Mouse (Mus musculus): ENCODE results near the gene Hnrnpc. TPM values are rescaled to one million over a fixed set of nuclear protein-coding genes. Genes with fewer than 3 reads are reported as not detected.
A peak's percentile ranks its signal among the peaks of the same experiment; 100 is the strongest.
"Not testable (repeated sequence)": the region's sequence is repeated elsewhere in the genome, so short reads cannot be mapped to it uniquely, and the experiment has no call there.

The Hnrnpc gene
- total RNA-seq, 2 experiments from 2014 or later: 255 to 280 TPM

DNA sequence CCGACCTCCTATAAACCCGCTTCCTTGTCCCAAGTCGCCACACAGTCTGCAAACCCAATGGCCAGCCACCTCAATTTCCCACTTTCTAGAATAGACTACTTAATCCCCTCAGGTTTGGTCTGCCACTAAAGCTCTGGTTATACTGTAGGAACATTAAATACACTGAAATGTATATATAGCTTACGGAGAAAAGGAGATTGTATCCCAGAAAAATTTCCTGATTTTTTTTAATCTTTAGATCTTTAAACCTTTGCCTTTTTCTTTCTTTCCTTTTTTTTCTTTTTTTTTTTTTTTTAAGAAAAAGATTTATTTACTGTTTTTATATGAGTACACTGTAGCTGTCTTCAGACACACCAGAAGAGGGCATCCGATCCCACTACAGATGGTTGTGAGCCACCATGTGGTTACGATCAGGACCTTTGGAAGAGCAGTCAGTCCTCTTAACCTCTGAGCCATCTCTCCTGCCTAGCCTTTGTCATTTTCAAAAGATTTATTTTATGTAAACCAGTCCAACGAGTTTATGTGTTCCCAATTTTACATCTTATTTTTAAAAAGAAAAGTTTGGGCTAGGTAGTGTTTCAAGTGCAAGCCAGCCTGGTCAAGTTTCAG lies 953 bp upstream of the Hnrnpc start:
- DNase-seq (ENCODE audit: low spot score in 2 of 2): no peak

DNA sequence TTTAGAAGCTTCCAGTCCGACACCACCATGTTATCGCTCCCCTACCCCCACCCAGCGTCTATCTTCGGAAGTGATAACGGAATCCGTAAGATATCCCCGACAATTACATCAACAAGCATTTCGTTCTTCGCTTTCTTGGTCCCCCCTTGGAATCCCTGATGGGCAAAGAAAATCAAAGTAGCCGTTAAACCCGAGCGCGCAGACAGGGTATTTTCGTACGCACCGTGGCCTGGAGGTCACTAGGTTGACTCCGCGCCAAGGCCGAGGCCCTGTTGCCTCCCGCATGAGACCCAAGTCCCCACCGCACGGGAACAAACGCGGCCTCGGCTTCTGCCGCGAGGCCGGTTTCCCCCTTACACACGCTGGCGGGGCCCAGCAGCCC lies 363 bp downstream of the Hnrnpc start:
- no peak for DNase-seq (ENCODE audit: low spot score in 2 of 2)

DNA sequence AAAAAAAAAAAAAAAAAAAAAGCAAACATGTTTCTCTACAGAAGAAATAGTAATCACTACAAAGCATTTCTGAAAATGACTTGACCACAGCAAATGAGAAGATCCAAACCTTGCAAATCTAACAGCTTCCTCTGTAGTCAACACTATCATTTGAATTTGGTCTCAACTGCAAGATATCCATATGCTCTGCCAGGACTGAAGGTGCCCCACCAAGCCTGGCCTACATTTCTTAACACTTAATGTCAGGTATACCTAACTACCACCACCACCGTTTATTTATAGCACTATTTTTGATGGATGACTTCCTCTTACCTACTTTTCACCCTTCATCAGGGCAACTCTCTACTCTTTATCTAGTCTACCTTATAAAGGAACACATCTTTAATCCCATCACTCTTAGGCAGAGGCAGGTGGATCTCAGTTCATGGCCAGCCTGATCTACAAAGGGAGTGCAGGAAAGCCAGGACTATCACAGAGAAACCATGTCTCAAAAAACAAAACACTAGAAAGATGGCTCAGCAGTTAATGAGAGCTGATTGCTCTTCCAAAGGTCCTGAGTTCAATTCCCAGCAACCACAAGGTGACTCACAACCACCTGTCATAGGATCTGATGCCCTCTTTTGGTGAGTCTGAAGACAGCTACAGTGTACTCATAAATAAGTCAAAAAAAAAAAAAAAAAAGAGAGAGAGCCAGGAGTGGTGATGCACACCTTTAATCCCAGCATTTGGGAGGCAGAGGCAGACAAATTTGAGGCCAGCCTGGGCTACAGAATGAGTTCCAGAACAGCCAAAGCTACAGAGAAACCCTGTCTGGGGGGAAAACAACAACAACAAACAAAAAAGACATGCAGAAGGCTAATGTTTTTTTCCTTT lies 2.3 kb downstream of the Hnrnpc start:
- DNase-seq (ENCODE audit: low spot score in 2 of 2): no peak

DNA sequence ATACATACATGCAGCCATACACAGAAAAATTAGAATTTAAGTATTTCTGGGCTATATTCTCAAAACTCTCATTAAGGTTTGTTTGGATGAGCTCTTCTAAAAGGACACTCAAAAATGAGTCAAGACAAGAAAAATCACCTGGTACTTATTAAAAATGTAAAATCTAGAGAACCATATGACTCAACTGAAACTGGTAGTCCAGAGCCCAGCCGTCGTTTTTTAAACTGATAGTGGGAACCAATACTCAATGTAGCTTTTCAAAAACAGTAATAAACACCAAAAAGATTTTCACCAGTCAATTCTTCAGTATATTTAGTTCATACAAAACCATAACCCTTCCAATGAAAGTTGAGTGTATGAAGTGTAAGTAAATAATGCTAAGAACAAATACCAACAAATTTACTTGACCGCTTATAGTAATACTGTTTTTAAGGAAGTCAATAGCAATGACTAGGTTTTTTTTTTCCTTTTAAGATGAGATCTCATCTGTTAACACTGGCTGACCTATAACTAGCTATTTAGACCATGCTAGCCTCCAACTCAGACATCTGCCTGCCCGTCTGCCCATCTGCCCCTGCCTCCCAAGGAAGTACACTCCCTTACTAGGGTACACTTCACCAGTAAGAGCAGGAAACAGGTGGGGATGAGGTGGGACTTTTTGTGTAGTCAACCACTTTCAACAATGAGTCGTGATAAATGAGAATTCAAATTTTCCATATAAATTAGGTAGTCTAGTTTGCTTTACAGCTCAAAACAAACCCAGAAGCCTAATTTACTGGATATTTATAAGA lies 3.5 kb downstream of the Hnrnpc start:
- no peak for DNase-seq (ENCODE audit: low spot score in 2 of 2)

DNA sequence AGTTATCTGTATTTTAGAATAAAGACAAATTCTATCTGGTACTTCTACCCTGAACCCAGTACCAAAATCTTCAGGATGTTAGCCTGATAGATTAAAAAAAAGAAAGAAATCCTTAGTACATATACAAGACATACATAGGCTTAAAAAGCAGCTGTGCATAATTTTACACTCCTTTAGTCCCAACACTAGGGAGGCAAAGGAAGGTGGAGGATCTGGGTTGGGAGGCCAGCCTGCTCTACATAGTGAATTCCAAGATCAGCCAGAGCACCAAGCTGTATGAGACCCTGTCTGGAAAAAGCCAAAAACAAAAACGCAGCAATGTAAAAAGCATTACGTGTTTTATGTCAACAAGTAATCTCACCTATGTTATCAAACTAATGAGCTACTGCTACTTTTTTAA lies 4.3 kb downstream of the Hnrnpc start:
- DNase-seq (ENCODE audit: low spot score in 2 of 2): no peak

DNA sequence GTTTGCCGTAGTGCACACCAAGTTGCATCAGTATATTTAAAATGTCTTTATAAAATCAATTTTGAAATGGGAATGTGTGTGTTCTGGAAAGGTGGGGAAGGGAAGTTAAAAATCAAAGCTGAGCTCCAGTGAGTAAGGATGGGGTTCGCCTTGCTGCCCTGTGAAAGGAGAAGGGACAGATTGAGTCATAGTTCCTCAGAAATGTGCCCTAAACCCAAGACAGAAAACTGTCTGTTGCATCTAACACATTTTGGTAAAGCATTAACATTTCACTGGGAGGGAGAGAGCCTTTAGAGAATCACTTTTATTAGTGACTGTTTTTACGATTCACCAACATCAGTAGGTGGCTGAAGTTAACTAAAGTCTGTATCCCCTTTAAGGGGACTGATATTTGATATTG lies 5.4 kb downstream of the Hnrnpc start:
- DNase-seq (ENCODE audit: low spot score in 2 of 2): not testable (repeated sequence)

DNA sequence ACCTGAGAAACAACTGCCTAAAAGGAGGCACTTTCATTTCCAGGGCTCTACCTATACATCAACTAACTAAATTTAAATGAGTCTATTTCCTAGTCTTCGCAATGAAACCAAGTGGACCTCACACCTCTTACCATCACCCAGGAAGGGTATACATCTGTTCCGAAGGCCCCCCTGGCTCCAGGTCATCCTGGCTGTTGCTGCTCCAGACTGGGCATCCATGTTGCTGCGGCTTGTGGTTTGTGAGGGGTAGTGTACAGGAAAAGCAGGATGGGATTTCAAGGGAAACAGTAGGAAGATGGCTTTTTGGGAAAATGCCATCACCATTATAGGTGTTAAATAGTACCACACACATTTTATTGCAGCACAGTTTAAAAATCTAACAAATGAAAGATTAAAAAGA lies 6.6 kb downstream of the Hnrnpc start:
- DNase-seq (ENCODE audit: low spot score in 2 of 2): not testable (repeated sequence)

DNA sequence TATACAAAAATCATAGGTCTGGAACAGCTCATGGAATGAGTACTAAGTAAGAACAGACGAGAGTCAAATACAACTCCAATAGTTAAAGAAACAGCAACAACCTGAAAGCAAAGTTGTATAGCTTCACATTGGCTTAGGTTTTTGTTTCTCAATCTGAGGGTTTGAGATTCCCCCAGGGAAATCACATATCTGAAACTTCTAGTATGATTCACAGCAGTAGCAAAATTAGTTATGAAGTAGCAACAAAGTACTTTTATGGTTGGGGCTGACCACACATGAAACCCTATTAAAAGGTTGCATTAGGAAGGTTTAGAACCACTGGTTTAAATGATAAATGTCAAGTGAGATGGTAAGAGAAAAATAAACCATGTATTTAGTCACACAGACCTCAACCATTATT lies 9.3 kb downstream of the Hnrnpc start:
- DNase-seq (ENCODE audit: low spot score in 2 of 2): no peak

DNA sequence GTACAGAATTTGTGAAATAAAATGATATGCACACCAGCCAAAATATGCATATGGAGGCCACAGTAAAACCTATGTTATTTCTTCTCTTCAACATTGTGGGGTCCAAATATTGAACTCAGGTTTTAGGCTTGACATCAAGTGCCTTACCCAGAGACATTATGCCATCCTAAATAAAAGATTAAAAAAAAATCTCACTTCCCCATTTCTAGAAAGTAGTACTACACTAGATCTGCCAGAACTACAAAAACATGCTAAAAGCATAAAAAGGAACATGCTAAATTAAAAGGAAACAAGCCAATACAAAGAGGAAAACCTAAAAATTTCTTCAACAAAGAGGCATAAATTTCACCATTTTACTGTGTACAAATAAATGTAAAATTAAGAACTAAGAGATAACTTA lies 20.7 kb downstream of the Hnrnpc start:
- no peak for DNase-seq (ENCODE audit: low spot score in 2 of 2)

DNA sequence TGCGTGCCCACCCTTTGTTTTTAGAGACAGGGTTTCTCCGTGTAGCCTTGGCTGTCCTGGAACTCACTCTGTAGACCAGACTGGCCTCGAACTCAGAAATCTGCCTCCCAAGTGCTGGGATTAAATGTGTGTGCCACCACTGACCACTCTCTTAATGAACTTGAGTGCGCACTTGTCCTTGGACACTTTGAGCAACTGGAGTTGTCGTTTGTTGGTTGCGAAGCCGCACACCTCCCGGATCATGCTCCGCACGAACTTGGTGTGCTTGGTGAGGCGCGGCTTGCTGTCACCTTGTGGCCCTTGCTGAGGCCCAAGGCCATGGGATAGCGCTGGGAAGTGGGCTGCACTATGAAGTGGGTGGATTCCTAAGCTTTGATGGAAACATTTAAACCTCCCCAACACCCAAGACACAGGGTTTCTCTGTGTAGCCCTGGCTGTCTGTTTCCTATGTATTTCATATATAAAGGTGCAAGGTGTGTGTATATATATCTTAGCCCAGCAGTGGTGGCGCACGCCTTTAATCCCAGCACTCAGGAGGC lies 32.2 kb downstream of the Hnrnpc start:
- no peak for DNase-seq (ENCODE audit: low spot score in 2 of 2)

DNA sequence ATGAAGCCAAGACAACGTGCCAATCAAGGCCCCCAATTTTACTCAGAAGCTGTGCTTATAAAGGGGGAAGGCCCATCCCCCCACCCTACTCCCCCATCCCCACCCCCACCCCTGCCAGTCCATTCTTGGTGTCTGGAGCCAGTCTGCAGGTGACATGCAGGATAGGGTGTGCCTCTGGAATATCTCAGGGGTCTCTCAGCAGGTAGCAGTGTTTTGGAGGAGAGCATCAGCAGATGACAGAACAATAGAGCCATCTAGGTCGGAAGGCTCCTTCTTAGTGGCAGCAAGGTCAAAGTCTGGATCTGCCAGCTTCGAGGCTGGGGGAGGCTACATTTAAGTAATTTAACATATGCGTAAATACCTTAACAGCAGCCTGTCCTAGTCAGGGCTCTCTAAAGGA lies 37.7 kb downstream of the Hnrnpc start:
- DNase-seq (ENCODE audit: low spot score in 2 of 2): no peak

DNA sequence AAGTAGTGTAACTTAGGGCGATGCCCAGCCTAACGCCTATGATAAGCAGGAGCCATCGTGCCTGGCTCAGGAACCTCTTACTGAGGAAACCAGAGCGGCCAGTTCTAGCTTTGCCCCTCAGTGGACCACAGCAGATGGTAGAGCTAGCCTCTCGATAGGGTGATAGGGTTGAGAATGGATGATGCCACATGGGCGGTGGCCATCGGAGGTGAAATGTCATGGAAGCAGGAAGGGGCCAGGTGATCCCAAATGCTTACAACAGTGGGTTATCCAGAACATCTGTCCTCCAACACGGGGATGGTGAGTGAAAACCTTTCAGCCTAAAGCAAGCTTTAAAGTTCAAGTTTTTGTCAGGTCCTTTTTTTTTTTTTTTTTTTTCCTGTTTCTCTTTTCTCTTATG lies 42.0 kb downstream of the Hnrnpc start:
- DNase-seq (ENCODE audit: low spot score in 2 of 2): no peak

DNA sequence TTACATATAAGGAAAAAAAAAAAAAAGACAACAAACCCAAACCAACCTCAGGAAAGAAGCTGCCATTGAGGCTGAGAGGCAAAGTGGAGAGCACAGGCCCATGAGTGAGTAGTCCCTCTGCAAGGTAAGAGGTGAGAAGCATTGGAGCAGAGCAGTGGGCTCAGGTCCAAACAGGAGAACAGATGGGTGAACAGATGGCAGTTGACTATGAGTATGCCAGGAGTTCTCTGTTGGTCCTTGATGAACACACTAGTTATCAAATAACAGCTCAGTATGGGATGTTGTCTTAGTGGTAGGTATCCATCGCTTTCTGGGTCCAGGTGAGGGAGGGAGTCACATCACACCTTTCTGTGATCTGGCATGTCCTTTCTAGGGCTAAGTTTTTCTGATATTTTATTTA lies 43.0 kb downstream of the Hnrnpc start:
- DNase-seq (ENCODE audit: low spot score in 2 of 2): peak in 1 of 2 experiments; percentile 30

DNA sequence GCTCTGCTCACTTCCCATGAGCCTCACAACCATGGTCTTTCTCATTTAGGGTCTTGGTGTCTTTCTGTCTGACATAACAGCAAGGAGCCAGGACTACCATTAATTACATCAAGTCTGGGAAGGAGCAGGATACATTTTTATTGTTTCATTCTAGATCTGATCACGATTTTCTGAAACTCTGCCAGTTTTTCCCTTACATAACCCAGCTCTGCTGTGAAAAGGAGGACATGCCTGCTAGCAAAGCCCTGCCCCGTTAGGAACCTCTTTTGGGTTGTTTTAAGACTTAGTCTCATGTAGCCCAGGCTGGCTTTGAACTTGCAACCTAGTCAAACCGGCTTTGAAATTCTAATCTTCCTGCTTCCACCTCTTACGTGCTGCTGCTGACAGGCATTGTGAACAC lies 43.8 kb downstream of the Hnrnpc start:
- peak in 1 of 2 experiments; percentile 46 for DNase-seq (ENCODE audit: low spot score in 2 of 2)

DNA sequence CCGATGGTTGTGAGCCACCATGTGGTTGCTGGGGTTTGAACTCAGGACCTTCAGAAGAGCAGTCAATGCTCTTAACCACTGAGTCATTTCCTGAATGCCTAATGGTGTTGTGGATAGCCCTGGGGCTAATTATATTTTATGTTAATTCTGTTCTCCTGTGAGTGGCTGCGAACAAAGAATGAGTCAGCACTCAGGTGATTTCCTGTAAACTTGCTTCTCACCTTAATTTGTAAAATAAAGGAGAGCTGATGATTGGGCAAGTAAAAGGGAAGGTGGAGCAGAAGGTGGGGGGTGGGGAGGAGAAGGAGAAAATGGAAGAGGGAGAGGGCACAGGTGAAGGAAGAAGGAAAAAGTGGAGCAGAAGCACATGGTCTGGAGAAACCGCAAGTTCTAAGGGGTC lies 51.1 kb downstream of the Hnrnpc start:
- DNase-seq (ENCODE audit: low spot score in 2 of 2): not testable (repeated sequence)

DNA sequence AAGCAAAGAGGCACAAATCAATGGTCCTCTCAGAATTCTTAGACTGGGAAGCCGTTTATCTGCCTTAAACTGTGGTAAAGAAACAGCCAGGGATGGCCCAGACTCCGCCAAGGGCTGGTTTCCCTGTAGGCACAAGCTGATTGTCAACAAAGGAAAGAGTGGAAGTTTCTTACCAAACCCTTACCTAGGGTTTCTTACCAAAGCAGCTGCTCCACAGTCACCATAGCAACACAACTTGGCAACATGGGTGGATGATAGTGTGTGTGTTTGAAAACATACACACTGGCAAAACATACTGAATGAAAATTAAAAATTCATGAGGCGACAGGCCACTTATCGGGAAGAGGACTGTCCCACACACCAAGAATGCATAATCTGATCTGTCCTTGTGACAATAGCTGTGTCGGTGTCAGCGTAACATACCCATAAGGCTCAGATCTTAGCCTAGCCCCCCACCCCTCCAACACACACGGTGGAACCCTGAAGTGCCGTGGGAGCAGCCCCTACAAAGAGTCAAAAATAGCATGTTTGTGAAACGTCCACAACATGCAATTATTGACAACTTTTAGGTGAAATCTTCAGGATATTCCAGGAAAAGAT lies 57.8 kb downstream of the Hnrnpc start:
- no peak for DNase-seq (ENCODE audit: low spot score in 2 of 2)

DNA sequence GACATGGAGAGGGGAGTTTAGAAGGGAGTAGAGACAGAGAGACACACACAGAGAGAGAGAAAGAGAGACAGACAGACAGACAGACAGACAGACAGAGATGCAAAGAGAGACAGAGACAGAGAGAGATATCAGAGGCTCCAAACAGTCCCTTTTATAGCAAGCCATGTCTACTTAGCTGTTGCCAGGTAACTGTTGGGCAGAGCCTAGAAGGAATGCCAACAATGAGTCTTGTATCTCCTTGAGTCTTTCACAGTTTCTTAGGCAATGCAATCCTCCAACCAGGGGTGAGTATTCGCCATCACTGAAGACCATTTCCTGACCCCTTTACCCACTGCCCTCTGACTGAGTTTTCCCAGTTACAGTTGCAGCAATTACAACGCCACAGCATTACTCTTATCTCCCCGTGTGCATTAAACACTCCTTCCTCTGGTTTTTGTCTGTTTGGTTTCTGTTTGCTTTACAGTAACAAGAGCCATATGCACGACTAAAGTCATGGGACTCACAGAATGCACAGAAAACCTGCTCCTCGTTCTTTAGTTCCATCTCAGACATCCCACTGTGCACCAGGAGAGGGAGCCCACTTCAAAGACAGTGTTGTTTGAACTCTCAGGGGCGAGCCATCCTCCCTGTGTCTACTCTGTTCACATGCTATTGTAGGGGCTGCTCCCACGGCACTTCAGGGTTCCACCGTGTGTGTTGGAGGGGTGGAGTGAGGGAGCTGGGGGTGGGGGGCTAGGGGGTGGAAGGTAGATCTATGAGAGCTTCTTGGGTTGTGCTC lies 58.7 kb downstream of the Hnrnpc start:
- peak in 1 of 2 experiments; percentile 36 for DNase-seq (ENCODE audit: low spot score in 2 of 2)

DNA sequence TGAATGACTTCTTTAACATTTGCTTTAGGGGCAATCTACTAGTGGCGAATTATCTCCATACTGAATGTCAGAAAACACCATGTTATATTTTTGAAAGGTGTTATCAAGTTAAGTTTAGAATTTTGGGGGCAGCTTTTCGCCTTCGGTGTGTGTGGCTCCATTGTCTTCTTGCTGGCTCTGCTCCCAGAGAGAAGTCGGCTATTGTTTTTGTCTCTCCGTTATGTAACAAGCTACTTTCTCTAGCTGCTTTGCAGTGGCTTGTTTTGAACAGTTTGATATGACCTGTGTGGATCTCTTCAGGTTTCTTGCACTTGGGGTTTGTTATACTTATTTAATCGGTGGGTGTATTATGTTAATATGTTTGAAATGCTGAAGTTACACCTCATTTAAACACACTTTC lies 60.4 kb downstream of the Hnrnpc start:
- no peak for DNase-seq (ENCODE audit: low spot score in 2 of 2)

DNA sequence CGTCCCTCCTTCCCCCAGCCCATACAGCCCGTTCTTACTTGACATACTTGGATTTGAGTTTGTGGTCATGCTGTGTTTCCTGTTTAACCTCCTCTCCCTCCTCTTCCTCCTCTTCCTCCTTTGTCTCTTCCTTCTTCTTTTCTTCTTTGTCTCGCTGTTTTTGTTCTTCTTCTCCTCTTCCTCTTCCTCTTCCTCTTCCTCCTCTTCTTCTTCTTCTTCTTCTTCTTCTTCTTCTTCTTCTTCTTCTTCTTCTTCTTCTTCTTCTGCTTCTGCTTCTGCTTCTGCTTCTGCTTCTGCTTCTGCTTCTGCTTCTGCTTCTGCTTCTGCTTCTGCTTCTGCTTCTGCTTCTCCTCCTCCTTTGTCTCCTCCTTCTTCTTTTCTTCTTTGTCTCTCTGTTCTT lies 61.5 kb downstream of the Hnrnpc start, which contains the start of gene Olfr221:
Gene Olfr221, minus strand, starts transcription at position 101 of the 400 bp plus-strand sequence.
- not testable (repeated sequence) for DNase-seq (ENCODE audit: low spot score in 2 of 2)

DNA sequence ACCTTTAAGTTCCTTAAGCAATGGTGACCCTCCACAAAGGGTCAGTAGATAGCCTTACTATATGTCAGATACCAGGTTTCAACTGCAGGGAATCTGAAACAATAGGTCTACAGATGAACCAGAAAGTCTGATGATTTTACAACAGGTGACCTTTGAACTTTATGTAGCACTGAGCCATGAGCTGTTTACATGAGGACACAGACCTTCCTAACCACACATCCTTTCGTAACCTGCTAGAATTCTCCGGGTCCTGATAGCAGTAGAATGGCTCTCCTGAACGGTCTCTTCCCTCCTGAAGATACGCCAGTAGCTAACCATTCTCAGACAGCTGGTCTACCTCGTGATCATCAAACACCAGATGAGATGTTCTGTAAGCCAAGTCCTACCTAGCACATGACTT lies 64.5 kb downstream of the Hnrnpc start:
- DNase-seq (ENCODE audit: low spot score in 2 of 2): no peak

Measured in layer of hippocampus, adult 18-20 months (tissue).